Mouse (Mus musculus): ENCODE data around the gene Tdgf1.

- TF ChIP-seq EP300 (IDR thresholded peaks at IDR 0.05; ENCODE audit: low read depth in 1 of 2, low read length in 2 of 2), result no peak
- TF ChIP-seq POLR2AphosphoS2 (IDR thresholded peaks at IDR 0.05; ENCODE audit: low read length), result no peak
- no peak for TF ChIP-seq GATA1 (IDR thresholded peaks at IDR 0.05; ENCODE audit: low read depth, low read length)
- TF ChIP-seq POLR2AphosphoS5 (IDR thresholded peaks at IDR 0.05; ENCODE audit: borderline replicate concordance, low read depth, low read length), result no peak
- TF ChIP-seq MYB (IDR thresholded peaks at IDR 0.05; ENCODE audit: low read depth, low read length), result no peak
- no peak for TF ChIP-seq CTCF (IDR thresholded peaks at IDR 0.05 in 2 of 3, conservative IDR thresholded peaks at IDR 0.05 in 1 of 3; ENCODE audit: control insufficient read depth in 1 of 3, insufficient read depth in 1 of 3, low read depth in 2 of 3, low read length in 3 of 3, poor library complexity in 1 of 3, severe bottlenecking in 1 of 3)
Measured at GRCm38 (mm10) chr9:110933850-110934437, 12.0 kb downstream of the Tdgf1 start.

Measured in MEL (cell line).